Mouse (Mus musculus): ENCODE results near the gene Krt24.
A peak's percentile ranks its signal among the peaks of the same experiment; 100 is the strongest.

Krt24 gene

GRCm38 (mm10) chr11:99284833-99285312, at the start of gene Krt24:
Krt24 (minus strand) TSS chr11:99285262.
- no peak for DNase-seq

- DNase-seq: no peak
These were observed 48.4 kb upstream of the Krt24 start for GRCm38 (mm10) chr11:99333426-99333825.

GRCm38 (mm10) chr11:99329655-99330054, 44.6 kb upstream of the Krt24 start:
- no peak for DNase-seq

GRCm38 (mm10) chr11:99322851-99323250, 37.8 kb upstream of the Krt24 start, which contains the start of gene Krt25:
Krt25 (minus strand) TSS chr11:99322951.
- no peak for DNase-seq

- DNase-seq: no peak
These were observed 36.0 kb upstream of the Krt24 start for GRCm38 (mm10) chr11:99321094-99321493.

GRCm38 (mm10) chr11:99319127-99319526, 34.1 kb upstream of the Krt24 start:
- no peak for DNase-seq

- no peak for DNase-seq
These were observed 31.5 kb upstream of the Krt24 start for GRCm38 (mm10) chr11:99316543-99316942.

- no peak for DNase-seq
These were observed 29.5 kb upstream of the Krt24 start for GRCm38 (mm10) chr11:99314594-99314993.

- no peak for DNase-seq
These were observed 25.8 kb upstream of the Krt24 start for GRCm38 (mm10) chr11:99310882-99311281.

GRCm38 (mm10) chr11:99307579-99307978, 22.5 kb upstream of the Krt24 start:
- peak; percentile 80 for DNase-seq

GRCm38 (mm10) chr11:99295039-99295438, 10.0 kb upstream of the Krt24 start:
- no peak for DNase-seq

- peak; percentile 81 for DNase-seq
These were observed 7.8 kb upstream of the Krt24 start for GRCm38 (mm10) chr11:99292846-99293245.

- DNase-seq: peak; percentile 91
These were observed 1.1 kb downstream of the Krt24 start for GRCm38 (mm10) chr11:99284011-99284410.

- DNase-seq: no peak
These were observed 1.7 kb downstream of the Krt24 start for GRCm38 (mm10) chr11:99283334-99283733.

GRCm38 (mm10) chr11:99281116-99281515, 3.9 kb downstream of the Krt24 start:
- DNase-seq: peak; percentile 58

- peak; percentile 72 for DNase-seq
These were observed 5.1 kb downstream of the Krt24 start for GRCm38 (mm10) chr11:99279986-99280385.

- no peak for DNase-seq
These were observed 8.3 kb downstream of the Krt24 start for GRCm38 (mm10) chr11:99276786-99277185.

GRCm38 (mm10) chr11:99275624-99276023, 9.4 kb downstream of the Krt24 start:
- no peak for DNase-seq

GRCm38 (mm10) chr11:99272721-99273120, 12.3 kb downstream of the Krt24 start:
- DNase-seq: no peak

- DNase-seq: no peak
These were observed 15.9 kb downstream of the Krt24 start for GRCm38 (mm10) chr11:99269192-99269591.

GRCm38 (mm10) chr11:99265796-99266195, 19.3 kb downstream of the Krt24 start:
- no peak for DNase-seq

- peak; percentile 75 for DNase-seq
These were observed 19.8 kb downstream of the Krt24 start for GRCm38 (mm10) chr11:99265220-99265619.

GRCm38 (mm10) chr11:99256213-99256612, 28.8 kb downstream of the Krt24 start:
- DNase-seq: no peak

GRCm38 (mm10) chr11:99255316-99255715, 29.7 kb downstream of the Krt24 start:
- DNase-seq: no peak

- no peak for DNase-seq
These were observed 31.2 kb downstream of the Krt24 start for GRCm38 (mm10) chr11:99253893-99254292.

- DNase-seq: peak; percentile 54
These were observed 32.4 kb downstream of the Krt24 start for GRCm38 (mm10) chr11:99252671-99253070.
